Mouse (Mus musculus) mouse embryonic stem cell (cell line): ENCODE measurements around the gene Usp13.

Experiments
- in situ Hi-C, 2 experiments: fragments of 300-500 bp; cut with MboI; formaldehyde crosslinking; loops; 1 replicate in 1 of 2; 3 replicates in 1 of 2; pipeline ENCODE4 v1.14.3; 2019 to 2020; ENCODE audit warnings: low sequenced_read_pairs in 2 of 2, low pct_unique_long_range_greater_than_20kb in 1 of 2, mixed read lengths in 1 of 2; ENCODE audit not compliant: unreplicated experiment in 1 of 2

Usp13 gene

DNA sequence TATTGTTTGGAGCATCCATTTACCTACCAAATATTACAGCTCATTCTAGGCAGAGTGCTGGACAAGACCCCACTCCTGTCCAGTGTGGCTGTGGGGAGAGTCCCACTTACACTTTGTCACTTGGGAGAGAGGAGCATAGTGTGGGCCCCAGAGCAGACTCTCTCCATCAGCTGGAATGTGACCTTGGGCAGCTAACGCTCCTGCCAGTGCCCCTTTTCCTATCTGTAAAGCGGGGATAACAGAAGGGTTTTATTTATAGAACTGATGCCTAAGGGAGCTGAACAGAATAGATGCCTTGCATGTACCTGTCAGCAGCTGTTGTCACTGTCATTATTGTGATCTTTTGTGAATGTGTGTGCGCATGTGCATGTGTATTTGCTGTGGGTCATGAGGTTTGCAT lies 91.1 kb downstream of the Usp13 start:
- in situ Hi-C loops: no loop called here

- in situ Hi-C loops: no loop called here
Measured at GRCm38 (mm10) chr3:32910071-32910551, 92.8 kb downstream of the Usp13 start.

DNA sequence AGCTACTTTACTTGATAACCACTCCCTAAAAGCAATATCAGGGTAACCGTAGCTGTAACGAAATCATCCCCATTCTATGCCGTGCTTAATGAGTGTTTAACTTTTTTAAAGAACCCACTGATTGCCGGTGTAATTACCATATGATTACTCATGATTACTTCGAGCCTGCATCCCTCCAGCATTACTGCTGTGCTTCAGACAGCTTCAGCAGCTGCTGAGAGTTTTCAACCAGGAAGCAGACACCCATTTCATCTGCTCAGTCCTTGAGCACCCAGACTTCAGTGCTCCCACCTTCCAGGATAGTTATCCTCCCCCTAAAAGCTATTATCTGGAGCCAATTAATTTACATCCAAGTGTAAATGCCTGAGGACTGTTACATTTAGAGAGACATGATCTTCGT lies 106.8 kb downstream of the Usp13 start:
- in situ Hi-C loops: no loop called here

- in situ Hi-C loops: no loop called here
Measured at GRCm38 (mm10) chr3:32939802-32940501, 122.6 kb downstream of the Usp13 start.

DNA sequence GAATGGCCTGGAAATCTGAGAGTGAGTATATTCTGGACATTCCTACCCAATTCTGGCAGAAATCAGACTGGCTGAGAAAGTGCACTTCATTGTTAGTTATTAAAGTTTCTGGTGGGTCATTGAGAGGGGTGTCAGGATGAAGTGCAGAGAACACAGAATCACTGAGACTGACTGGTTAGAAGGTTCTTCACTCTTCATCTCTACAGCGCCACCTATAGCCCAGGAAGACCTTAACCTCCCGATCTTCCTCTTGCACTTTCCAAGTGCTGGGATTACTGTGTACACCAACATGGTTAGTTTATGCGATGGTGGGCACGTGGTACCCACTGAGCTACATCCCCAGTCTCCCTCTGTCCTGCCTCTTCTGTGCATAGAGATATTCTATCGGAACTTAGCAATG lies 130.1 kb downstream of the Usp13 start:
- in situ Hi-C loops: no loop called here

- in situ Hi-C loops: loop anchor here in 1 of 2 experiments (25.0 kb wide), 1 partner anchor 836 kb away; the partner anchor contains the start of gene Ttc14
Measured at GRCm38 (mm10) chr3:32951382-32951781, 134.0 kb downstream of the Usp13 start.

- in situ Hi-C loops: loop anchor here in 1 of 2 experiments (25.0 kb wide), 1 partner anchor 826 kb away; the partner anchor contains the start of gene Ttc14
Measured at GRCm38 (mm10) chr3:32961494-32961893, 144.1 kb downstream of the Usp13 start.

DNA sequence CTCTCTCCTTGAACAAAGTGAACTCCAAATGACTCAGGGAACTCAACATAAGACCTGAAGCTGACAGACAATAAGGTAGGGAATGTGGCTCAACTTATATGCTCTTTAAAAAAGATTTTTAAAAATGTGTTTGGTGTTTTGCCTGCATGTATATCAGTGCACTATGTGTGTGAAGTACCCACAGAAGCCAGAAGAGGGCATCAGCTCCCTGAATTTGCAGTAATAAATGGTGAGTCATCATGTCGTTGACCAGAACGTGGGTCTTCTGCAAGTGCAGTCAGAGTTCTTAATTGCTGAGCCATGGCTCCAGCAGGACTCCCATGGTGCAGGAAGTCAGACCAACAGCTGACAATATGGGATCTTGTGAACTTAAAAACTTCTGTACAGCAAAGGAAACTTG lies 148.2 kb downstream of the Usp13 start:
- in situ Hi-C loops: loop anchor here in 1 of 2 experiments (25.0 kb wide), 1 partner anchor 822 kb away; the partner anchor contains the start of gene Ttc14

DNA sequence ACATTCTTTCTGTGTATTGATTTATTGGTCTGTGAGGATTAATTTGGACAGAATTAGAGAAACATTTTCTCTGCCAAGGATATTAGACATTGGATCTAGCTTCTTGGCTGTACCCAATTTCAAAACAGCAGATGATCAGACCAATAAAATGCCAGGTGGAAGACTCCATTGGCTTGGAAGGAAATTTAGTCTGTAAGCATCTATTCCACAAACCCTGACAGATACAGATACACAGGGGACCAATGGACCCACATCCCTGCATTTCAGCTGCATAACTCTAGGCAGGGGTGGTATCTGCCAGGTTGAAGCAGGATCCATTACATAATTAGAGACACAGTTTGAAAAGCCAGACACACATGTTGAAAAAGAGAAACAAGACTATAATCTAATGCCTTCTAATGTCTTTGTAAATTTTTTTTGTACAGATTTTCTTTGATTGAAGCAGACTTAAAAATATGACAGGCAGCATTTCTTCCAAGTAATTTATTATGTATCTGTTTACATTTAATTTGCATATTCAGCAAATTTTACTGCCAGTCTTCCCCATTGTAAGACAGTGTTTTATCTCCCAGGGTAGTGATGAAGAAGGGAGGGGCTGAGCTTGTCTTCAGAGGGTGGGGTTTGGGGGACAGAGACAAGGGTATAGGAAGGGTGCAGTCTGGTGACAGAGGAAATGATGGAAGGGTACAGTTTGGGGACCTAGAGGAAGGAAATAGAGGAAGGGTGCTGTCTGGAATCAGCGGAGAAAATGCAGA lies 151.5 kb downstream of the Usp13 start:
- in situ Hi-C loops: loop anchor here in 1 of 2 experiments (25.0 kb wide), 1 partner anchor 818 kb away; the partner anchor contains the start of gene Ttc14

DNA sequence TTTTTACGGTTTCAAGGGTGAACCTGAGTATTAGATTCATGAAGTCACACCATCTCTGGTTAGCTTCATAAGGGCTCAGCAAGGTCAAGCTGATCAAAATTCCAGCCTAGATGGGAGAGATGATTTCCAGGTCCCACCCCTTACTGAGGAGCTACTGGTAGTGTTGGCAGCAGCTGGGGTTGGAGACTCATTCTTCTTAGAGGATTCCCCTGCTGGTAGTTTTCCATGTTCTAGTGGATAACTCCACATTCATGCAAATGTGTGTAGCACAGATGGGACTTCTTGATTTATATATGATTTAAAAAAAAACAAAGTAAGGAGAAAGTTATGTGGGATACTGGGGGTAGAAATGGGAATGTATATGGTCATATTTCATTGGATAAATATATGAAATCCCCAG lies 152.9 kb downstream of the Usp13 start:
- in situ Hi-C loops: loop anchor here in 1 of 2 experiments (25.0 kb wide), 1 partner anchor 817 kb away; the partner anchor contains the start of gene Ttc14

DNA sequence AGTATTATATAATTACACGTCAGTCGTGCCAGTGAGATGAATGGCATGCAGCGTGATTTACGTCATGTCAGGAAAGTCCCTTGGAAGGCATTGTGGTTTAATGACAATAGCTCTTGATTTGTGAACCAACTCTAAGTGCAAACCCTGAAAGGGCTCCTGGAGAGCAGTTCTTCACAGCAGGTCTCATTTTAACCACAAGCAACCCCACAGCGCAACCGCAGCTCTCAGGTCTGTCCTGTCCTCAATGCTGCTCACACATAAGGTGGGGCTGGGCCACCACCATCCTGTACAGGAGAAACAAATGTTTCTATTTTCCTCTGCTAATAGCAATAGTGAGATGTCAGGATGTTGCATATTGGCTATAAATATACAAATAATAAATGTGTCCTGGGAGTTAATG lies 161.9 kb downstream of the Usp13 start:
- in situ Hi-C loops: no loop called here

DNA sequence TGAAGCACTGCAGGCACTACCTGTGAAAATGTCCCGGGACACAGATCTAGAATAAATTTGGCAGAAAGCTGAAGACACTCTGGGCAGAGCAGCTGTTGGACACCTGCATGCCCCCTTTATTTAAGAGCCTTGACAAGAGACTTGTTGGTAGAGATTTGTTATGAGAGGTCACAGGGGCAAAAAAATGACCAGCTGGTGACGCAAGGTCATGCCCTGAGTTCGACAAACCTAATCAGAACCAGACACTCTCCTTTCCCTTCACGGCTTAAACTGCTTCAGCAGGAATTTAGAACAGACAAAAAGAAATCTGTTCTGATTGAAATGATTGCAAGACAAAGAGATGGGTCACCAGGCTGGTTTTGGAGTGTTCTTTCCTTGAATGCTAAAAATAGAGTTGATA lies 162.6 kb downstream of the Usp13 start:
- in situ Hi-C loops: no loop called here

DNA sequence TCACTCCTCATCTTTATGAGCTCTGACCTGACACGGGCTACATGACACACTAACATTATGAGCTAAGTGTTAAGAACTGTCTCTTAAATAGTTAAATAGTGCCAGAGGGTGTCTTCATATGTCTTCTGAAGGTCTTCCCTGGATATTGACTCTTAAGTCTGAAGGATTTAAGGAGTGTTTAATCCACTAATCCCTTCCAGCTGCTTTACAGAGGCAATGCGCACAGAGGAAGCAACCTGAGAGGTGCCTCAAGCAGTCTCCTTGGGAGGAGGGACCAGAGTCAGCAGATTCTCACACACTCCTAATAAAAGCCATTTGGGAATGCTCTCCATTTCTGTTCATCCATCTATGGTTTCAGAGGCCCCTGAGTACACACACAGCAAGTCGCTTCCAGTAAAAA lies 167.8 kb downstream of the Usp13 start:
- in situ Hi-C loops: no loop called here
